Mouse (Mus musculus): ENCODE results near the gene Arhgdia.

Arhgdia gene
- long read RNA-seq, experiment 1, transcript Arhgdia-202 (6 exons, 1,867 nt): major isoform, 242 of 276 reads
- long read RNA-seq, experiment 1, partial matches to known transcripts: 31 of 276 reads
- long read RNA-seq, experiment 1, other reads (novel, unspliced or antisense): 3 of 276 reads
- long read RNA-seq, experiment 2, transcript Arhgdia-202 (6 exons, 1,867 nt): major isoform, 313 of 355 reads
- long read RNA-seq, experiment 2, partial matches to known transcripts: 11 of 355 reads
- long read RNA-seq, experiment 2, other reads (novel, unspliced or antisense): 27 of 355 reads

DNA sequence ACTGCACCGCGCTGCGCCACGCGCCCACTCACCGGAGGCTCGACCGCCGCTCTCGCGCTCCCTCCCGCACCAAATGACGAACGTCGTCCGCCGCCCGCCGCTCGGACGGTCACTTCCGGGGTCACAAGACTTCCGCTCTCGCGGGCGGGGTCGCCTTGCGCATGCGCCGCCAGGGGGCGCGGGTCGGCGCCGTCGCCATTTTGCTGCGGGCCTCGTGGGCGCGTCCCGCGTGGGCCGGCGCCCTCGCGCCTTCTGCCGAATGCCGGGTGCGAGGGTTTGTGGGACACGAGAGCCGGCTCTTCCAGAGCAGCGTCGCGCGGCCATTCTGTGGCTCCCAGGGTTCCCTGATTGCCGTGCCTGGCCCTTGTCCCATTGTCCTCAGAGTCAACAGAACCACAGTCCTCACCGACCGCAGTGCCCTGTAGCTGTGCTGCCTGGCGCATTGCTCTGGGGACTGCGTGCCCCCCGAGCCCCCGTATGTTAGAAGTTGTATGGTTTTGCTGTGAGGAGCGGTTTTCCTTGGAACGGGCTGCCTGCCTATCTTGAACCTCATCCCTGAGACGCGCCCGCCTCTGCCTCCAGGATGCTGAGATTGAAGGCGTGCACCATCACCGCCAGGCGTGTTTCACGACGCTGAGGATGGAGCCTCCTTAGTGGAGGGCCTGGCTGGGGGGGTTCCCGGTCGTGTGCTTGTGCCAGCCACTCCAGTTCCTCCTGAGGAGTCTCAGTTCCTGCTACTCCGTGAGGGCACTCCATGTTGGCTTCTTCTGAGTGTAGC lies at the start of gene Arhgdia:
Arhgdia (minus strand) TSS at position 135 of the 778 bp plus-strand sequence.
- intact Hi-C loops (cut with DNase I): loop anchor here (5.0 kb wide), 1 partner anchor 94 kb away; no protein-coding TSS in a partner anchor

DNA sequence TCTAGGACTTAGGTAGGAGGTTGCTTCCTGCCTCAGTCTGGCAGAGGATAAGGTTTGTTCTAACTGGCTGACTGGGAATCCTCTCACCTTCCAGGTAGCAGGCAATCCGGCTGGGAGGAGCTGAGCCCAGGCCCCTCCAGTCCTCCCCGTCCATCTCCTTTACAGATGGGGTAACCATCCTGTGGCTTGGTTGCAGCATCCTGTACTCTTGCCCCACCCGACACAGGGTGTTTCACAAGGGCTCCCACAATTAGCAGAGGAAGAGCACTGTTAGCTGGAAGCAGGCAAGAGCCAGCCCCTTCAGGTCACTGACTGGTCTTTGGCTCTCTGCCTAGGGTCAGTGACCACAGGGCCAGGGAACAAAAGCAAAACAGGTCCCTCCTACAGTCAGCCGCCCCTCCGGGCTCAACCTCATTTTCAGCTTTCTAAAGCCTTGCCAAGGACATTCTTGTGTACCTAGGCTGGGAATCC lies 49.0 kb upstream of the Arhgdia start:
- intact Hi-C loops (cut with DNase I): no loop called here

DNA sequence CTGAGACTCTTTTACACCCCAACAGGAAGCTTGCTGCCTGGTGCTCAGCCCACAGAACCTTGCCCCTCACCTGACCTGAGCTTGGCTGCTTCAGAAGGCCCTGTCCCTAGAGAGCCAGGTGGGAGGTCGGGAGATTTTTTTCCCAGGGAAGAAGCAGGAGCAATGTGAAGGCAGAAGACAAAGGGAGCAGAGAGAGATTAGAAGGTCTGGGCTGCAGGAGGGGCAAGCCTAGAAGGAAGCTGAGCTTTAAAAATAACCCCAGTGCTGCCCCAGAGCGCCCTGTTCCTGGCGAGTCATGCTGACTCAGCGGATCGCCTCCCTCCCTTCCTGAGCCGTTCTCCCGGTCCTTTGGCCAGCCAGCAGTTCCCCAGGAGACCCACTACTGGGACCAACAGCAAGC lies 48.5 kb upstream of the Arhgdia start:
- intact Hi-C loops (cut with DNase I): no loop called here

DNA sequence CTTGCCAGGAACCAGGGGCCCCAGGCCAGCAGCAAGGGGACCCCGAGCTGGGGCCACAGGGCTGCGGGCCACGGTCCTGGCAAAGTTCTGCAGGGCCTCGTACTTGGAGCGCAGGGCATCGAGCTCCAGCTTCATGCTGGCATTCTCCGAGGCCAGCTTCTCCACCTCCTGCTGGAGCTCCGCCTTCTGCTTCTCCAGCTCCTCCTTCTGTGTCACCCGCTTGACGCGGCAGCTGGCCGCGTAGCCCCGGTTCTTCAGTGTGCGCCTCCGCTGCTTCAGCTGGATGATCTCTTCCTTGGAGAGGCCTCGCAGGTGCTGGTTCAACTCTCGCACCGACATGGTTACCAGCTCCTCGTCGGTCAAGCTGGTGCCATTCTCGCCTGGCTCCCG lies 47.9 kb upstream of the Arhgdia start:
- intact Hi-C loops (cut with DNase I): no loop called here

DNA sequence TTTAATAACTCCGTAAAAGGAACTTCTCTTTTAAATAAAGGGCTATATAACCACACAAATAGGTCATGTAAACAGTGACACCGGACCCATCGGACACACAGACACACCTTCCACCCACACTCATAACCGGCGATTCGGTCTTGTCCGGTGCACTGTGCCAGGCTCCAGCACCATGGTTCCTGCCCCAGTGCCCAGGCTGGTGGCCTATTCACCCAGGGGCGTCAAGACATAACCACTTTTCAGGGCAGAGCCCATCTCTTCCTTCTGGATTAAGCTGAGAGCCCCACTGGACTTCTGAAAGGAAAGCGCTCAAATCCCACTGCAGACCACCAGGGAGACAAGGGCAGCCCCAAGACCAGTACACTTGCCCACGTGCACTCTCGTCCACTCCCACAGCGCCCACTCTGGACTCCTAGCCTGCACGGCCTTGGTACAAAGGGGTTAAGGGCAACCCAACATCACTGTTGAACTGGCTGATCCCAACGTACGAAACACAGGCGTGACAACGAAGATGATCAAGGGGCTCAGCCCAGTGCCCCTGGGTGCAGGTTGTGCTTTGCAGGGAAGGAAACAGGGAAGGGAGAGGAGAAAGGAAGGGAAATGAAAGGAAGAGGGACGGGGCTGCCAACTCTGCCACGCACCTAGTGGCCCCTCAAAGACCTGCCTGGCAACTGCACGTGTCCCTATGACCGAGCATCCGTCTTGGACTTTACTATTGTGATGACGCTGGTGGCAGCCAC lies 47.3 kb upstream of the Arhgdia start:
- intact Hi-C loops (cut with DNase I): no loop called here

DNA sequence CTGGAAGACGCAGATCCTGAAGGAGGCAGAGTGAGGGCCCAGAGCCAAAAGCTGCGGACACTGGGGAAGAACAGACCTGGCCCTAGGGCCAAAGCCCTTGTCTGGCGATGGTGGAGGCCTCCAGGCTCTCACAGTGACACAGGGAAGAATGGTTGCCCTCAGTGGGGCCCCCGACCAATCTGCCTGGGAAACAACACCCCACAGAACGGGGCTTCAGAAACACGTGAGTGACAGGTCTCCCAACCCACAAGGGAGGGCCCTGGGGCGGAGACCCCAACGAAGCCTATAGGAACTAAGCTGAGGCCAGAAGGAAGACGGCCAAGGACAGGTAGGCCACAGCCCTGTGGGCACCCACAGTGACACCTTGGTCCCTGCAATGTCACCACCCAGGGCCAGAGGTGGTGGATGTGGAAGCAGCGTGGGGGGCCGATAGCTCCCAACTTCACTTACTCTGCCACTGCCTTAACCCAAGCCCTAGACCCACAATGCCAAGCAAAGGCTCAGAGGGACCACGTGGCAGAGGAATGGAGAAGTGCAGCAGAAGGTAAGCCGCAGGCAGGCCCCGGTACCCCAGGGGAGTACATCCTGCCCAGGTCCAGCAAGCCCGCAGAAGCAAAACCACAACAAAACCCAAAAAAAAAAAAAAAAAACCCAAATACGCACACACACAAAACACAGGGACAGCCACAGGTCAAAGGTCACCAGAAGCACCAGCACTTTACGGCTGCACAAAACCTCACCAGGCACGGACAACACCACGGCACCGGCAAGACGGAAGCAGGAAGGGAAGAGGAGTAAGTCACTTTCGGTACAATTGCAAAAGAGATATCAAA lies 46.3 kb upstream of the Arhgdia start:
- intact Hi-C loops (cut with DNase I): no loop called here

DNA sequence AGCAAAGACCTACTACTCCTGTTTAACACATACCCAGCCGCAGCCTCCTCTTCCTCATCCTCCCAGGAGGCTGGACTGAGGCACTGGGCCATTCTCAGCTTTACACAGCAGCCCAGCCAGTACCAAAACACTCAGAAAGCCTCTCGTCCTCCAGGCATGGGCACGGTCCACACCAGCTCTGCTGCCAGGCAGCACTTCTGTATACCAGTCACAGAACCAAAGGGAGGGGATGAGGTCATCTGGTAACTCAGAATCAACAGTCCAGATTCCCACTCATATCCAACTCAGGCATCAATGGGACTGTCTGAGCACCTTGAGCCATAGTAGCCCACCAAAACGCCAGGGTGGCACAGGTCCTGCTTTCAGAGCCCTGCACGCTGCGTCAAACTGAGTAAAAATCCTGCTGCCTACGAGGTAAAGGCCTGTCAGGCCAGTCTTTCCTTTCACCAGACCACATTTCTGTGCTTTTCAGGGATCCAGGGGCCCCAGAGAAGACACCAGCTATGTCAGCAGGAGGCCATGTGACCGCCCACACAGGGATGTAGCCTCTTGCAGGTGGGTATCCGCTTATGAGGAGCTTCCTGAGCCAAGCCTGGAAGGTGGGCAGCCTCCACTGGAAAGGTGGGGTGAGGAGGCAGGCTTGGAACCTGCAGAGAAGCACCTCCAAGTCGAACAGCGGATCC lies 45.5 kb upstream of the Arhgdia start:
- intact Hi-C loops (cut with DNase I): no loop called here

DNA sequence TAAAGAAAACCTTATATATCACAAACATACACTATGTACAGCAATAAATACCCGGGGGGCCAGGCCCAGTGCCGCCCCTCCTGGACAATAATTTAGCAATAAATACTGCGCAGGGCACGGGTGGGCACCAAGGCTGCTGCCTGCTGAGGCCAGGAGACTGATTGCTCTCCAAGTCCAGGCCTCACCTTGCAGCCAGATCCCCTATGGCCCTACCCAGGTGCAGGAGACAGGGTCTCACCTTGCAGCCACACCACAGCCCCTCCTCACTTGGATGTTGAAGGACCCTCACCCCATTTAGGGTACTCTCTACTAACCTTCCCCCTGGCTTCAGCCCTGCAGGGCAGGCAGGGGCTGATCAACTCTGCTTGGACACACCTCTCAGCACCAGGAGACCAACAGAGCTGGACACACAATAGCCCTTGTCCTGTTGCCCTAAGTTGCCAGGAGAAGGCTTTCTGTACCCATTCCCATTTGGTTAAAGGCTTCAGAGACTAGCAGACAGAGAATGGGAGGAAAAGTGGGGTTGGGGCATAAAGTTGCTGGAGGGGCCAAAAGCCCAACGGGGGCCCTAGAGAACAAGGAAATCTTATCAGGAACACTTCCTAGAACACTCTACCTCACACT lies 43.8 kb upstream of the Arhgdia start, which contains the start of gene Sirt7:
Sirt7 (minus strand) TSS at position 89 of the 624 bp plus-strand sequence.
- intact Hi-C loops (cut with DNase I): loop anchor here (2.0 kb wide), 1 partner anchor 88 kb away; the partner anchor contains the start of genes Cenpx and Lrrc45

DNA sequence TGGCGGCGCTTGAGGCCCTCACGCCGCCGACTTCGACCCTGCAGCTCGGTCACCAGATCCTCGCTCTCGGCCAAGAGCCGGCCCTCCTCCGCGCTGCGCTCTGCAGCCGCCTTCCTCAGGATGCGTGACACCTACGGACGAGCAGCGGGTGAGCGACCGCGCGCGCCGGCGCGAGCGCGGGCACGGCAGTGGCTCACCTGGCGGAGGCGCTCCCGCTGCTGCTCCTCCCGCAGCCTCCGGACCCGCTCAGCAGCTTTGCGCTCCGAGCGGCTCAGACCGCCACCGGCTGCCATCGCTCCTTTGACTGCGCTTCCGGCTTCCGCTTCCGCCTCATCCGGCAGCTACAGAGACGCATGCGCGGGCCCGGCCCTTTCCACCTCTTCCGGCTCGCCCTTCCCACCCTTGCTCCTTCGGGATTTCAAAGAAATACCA lies 43.3 kb upstream of the Arhgdia start:
- intact Hi-C loops (cut with DNase I): loop anchor here (2.0 kb wide), 1 partner anchor 88 kb away; the partner anchor contains the start of genes Cenpx and Lrrc45

DNA sequence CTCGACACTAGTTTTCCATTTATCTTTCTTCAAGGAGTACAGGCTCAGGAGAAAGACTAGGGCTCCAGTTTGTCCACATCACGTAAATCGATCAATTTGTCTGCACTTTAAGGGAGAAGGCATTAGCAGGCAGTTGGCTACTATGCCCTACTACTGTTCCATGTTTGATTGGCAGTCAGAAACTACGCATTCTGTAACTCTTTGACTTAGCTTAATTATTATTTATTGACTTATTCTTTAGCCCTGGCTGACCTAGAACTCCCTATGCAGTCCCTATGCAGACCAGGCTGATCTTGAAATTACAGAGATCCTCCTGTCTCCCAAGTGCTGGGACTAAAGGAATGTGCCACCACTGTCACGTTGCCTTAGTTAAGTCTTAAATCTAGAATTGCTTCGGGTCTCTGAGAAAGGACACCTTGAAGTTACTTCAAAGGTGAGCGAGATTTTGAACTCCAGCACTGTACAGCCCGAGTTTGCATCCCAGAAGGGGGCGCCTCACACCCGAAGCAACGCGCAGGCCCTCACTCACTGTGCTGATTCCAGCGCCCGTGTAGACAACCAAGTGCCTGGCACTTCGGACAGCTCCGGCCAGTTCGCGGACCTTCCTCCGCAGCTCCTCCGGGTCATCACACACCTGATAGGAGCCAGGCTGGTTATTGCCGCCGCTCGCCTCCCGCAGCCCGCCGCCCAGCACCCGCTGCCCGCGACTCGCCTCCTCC lies 42.7 kb upstream of the Arhgdia start:
- intact Hi-C loops (cut with DNase I): loop anchor here (2.0 kb wide), 1 partner anchor 89 kb away; the partner anchor contains the start of genes Cenpx and Lrrc45

DNA sequence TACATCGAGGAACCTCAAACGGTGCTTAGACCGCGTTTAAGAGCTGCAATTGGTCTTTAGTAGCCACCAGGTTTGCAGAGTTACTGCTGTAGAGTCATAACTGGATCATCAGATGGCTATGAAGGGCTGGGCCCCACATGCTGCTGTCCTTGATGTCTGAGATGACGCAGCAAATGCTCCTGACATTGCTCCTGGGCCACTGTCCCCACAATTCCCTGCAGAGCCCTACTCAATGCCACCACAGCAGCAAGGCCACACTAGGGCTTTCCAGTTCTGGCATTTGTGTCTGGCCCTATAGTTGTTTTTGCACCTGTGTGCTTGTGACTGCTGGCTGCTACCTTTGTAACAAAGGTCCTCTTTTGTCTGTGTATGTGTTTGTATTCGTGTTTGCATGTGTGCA lies 41.4 kb upstream of the Arhgdia start:
- intact Hi-C loops (cut with DNase I): no loop called here

DNA sequence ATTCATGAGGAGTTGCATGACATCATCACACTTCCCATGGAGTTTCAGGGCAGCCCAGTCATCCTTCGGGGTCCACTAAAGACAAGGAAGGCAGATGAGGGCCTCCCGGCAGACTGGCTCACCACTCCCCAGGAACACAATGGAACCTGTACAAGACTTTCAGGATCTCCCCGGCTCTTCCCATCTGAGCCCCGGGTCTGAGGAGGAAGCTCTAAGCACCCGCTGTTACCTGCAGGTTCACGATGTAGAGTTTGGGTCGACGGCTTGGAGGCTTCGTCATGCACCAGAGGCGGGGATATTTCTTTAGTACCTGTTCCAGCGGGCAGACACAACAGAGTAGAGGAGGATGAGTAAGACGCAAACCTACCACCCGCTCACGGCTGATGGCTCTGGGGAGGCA lies 38.8 kb upstream of the Arhgdia start:
- intact Hi-C loops (cut with DNase I): no loop called here

DNA sequence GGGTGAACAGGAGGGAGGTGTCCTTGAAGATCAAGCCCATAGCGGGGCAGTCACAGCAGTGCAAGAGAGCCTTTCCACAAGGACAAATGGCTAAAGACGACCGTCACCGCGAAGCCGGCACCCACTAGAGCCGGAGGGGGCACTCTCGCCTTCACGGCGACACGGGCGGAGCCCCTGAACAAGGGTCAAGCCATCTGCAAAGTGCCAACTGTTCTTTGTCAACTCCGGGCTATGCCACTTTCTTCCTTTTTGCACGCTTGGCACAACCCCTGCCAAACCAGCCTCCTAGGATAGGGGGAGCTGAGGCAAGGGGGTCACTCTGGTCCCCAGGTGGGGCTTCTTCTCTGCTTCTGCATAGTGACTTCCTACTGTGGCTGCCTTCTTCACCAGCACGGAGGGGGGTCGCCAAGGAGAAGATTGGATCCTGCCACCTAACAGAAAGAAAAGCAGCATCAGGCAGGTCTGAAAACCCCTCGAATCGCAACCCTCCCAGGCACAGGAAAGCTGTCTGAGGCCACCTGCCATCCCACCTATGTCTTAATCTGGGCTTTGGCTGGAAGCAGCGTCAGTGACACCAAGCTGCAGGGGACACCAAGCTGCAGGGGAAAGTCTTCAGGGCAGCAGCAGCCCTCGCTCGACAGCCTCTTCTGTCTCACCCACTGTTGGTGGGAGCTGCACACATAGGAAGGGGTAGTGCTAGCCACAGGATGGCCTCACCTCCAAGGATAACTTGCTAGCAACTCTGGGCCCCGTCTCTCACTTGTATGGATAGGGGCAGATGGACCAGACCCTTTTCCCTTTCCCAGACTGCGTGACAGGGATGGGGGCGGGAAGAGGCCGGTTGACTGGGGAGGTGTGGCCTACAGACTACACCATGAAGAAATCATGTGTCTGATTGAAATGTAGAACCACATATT lies 37.5 kb upstream of the Arhgdia start:
- intact Hi-C loops (cut with DNase I): no loop called here

DNA sequence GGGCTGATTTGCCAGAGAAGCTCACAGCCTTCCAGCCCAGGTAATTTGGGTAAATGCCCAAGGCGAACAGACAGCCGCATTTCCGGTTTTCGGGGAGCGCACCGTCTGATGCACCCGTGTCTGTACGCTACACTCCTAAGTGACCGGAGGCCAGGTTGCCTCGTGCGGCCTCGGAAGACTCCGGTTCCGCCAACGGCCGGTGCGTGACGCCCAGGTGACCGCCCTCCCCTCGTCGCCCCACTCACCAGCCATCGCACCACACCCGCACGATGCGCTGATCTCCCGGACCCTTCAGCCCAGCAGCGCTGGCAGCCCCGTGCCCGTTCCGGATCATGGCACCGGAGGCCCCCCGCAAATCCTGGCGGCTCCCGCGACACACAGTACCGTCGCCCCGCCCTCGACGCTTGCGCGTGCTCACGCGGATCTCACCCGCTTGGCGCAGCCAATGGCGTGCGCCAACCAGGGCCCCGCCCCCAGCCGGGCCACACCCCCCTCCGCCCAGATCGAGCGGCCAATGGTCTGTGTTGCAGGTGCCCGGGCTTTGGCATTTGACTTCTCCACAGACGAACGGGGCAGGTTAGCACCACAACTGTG lies 36.2 kb upstream of the Arhgdia start, which contains the start of gene Pcyt2:
Pcyt2 (minus strand) TSS at position 418 of the 594 bp plus-strand sequence.
- intact Hi-C loops (cut with DNase I): no loop called here

DNA sequence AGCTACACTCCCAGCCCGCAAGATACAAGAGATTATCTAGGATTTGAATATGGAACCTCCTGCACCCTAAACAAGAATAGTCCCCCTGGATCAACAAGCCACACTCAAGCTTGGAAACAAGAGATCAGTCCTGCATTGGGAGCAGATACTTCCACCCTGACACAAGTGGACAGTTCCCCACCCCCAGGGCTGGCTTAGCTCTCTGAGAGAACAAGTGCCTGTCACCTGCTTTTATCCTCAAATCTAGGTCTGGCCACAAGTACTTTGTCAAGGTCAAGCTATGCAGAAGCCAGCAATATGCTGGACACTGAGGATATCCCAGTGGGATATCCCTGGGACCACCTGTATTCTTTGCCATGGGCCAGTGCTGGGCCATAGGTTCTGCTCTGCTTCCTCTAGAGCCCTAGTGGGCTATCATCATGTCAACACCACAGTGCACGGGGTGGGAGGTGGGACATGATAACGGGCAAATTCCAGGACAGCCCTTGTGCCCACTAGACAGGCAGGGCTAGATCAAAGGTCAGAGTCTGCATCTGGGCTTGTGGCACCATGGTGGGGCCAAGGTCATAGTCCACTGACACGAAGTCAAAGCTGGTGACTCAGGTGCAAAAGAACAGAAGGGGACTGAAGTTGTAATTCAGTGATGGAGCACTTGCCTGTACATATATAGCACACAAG lies 35.3 kb upstream of the Arhgdia start:
- intact Hi-C loops (cut with DNase I): no loop called here

DNA sequence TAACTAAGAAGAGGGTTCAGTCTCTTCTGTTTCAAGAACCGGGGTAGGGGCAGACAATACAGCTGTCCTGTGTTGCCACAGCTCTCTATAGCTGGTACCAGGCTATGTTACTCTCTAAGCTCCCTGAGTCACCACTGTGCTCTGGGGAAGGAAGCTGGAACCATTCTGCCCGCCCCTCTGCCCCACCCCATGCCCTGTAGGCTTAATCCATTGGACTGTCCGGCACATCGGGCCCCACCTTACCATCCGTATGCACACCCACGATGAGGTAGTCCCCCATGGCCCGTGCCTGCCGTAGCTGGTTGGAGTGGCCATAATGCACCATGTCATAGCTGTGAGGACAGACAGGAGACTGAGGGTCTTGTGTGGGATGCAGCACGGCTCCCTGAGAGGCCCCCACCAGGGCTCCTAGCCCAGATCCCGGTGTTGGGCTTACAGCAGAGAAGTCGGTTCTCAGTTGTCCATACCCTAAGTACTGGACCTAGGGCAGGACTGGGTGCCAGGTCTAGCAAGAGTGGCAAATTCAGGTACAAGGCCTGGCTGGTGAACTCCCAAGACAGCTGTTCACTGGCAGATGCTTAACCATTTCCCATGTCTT lies 34.3 kb upstream of the Arhgdia start:
- intact Hi-C loops (cut with DNase I): no loop called here

Measured in adrenal gland (tissue).